Mouse (Mus musculus) cerebellum, adult 2 months (tissue): ENCODE results near the gene Pih1d1.
"Not testable (repeated sequence)": the region's sequence is repeated elsewhere in the genome, so short reads cannot be mapped to it uniquely, and the experiment has no call there.

Experiments
- CTCF ChIP-seq: fragments of 200-500 bp; IDR thresholded peaks from 2 replicates; pipeline ENCODE4 v1.5.1; 2011; ENCODE audit warnings: low read depth, mild to moderate bottlenecking, control low read depth, low read length, moderate library complexity, borderline replicate concordance; ENCODE audit not compliant: insufficient read depth
- POLR2A ChIP-seq: fragments of 200-500 bp; IDR thresholded peaks from 2 replicates; pipeline ENCODE4 v1.6.1; 2011; ENCODE audit warnings: low read length, control low read depth, borderline replicate concordance; ENCODE audit not compliant: insufficient read depth

DNA sequence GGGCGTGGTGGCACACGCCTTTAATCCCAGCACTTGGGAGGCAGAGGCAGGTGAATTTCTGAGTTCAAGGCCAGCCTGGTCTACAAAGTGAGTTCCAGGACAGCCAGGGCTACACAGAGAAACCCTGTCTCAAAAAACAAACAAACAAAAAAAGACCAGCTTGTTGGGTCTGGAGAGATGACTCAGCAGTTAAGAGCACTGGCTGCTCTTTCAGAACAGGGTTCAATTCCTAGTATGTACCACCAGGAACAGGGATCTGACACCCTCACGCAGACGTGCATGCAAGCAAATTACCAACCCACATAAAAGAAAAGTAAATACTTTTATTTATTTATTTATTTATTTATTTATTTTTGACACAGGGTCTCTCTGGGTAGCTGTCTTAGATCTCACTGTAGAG, 44.0 kb upstream of the Pih1d1 start:
- TF ChIP-seq CTCF, POLR2A: not testable (repeated sequence)
